Mouse (Mus musculus): ENCODE data around the gene Gm45799. TPM values are rescaled to one million over a fixed set of nuclear protein-coding genes. Genes with fewer than 3 reads are reported as not detected.

The Gm45799 gene
- polyA plus RNA-seq (2014; fragmentation: Nextera tagmentation; extraction: Ambion mirVana), result 44.9 and 50.4 TPM in 2 replicates

DNA sequence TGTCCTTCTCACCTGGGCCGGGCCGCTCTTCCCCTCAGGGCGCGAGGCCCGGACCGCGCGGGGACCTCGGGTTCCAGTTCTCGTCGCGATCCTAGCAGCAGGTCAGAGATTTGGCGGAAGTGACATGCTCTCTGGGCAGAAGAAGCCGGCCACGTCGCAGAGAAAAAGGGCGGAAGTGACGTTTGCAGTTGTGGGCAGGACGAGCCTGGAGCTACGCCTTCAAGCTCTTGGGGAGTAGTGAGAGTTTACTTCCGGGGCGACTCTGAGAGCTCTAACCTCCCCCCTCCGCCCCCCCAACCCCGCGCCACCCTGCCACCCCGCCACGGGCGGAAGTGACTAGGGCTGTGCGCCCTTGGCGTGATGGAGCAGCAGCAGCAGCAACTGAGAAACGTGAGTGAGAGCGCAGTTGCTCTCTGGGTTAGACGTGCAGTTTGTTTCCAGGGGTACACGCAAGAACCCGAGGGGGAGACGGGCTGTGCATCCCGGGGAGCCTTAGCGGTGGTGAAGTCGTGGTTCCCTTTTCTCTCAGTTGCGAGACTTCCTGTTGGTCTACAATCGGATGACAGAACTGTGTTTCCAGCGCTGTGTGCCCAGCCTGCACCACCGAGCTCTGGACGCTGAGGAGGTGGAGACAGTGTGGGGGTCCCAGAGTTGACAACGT, at the start of gene Gm45799, which contains the start of gene Arfip2:
Gene Gm45799 (plus strand): TSS at position 320 of the 661 bp plus-strand sequence.
Gene Arfip2 (minus strand): TSS at position 184 of the 661 bp plus-strand sequence.
- Histone ChIP-seq H3K36me3 (ENCODE audit: control insufficient read depth, insufficient read depth, low read length) (peaks cover 49% of the 10 kb centered on the region), H3K9me3 (ENCODE audit: control insufficient read depth, low read length) (no peaks in the 10 kb centered on the region), H3K27me3 (ENCODE audit: control insufficient read depth, insufficient read depth, low read length) (no peaks in the 10 kb centered on the region), H3K4me2 (ENCODE audit: low read length) (peak within 1 kb of the TSS; percentile 86), H3K4me3 (ENCODE audit: control insufficient read depth in 1 of 2, insufficient read depth in 1 of 2, low read depth in 1 of 2, low read length in 2 of 2) (peak within 1 kb of the TSS; percentile 76 to 94), H3K4me1 (ENCODE audit: control insufficient read depth in 2 of 2, insufficient read depth in 2 of 2, low read length in 2 of 2) (peaks cover 6 to 30% of the 10 kb centered on the region in 2 experiments), H3K27ac (replicated peaks in 1 of 2; ENCODE audit: control insufficient read depth in 1 of 2, insufficient read depth in 1 of 2, low read depth in 2 of 2, low read length in 2 of 2) (peak within 1 kb of the TSS; percentile 91 to 93), H3K9ac (ENCODE audit: low read length) (peak within 1 kb of the TSS; percentile 83)
- ATAC-seq (ENCODE audit: insufficient number of reproducible peaks, insufficient read depth, low FRiP score, low read depth), result peak; percentile 94
- under 1% methylated on average over 45 of the region's 45 CpGs for WGBS

DNA sequence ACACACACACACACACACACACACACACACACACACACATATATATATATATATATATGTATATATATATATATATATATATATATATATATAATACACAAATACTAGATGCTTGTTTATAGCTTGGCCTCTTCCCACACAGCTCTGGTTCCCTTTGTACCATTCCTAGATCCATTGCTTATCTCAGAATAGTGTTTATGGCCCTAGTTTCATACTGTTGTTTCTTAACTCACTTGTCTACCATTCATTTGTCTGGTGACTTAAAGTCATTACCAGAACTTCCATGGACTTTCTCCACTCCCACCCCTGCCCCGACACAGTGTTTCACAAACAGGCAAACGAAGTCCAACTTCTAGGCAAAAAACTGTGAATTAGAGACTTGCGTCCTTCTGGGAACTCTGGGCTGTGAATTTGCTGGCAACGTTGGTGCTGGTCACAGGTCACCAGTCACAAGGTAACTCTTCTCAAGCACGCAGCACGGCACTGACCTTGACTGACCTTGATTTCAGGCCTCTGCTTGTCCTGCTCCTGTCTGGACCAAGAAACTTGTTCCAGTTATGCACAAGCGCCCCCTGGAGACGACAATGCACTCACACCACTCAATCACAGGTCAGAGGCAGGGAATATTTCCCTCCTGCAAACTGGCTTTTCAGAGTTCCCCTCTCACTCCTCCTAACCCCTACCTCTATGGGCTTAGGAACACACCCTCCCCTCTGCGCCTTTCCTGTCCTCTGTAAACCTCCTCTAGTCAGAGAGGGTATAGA, 37.3 kb upstream of the Gm45799 start:
- peak; percentile 64 for ATAC-seq (ENCODE audit: insufficient number of reproducible peaks, insufficient read depth, low FRiP score, low read depth)
- WGBS, result 42% methylated on average over 9 of the region's 9 CpGs

GRCm38 (mm10) chr7:105608467-105608866, 31.9 kb upstream of the Gm45799 start:
- Histone ChIP-seq H3K4me1 (ENCODE audit: control insufficient read depth in 2 of 2, insufficient read depth in 2 of 2, low read length in 2 of 2) (no peaks in the 10 kb centered on the region), H3K27me3 (ENCODE audit: control insufficient read depth, insufficient read depth, low read length) (no peaks in the 10 kb centered on the region), H3K9ac (ENCODE audit: low read length) (no peak overlapping the region), H3K9me3 (ENCODE audit: control insufficient read depth, low read length) (peaks cover 4% of the 10 kb centered on the region; the same call in 1 of the 2 replicates), H3K4me2 (ENCODE audit: low read length) (no peak overlapping the region), H3K36me3 (ENCODE audit: control insufficient read depth, insufficient read depth, low read length) (peaks cover 42% of the 10 kb centered on the region), H3K4me3 (ENCODE audit: control insufficient read depth in 1 of 2, insufficient read depth in 1 of 2, low read depth in 1 of 2, low read length in 2 of 2) (no peak overlapping the region), H3K27ac (replicated peaks in 1 of 2; ENCODE audit: control insufficient read depth in 1 of 2, insufficient read depth in 1 of 2, low read depth in 2 of 2, low read length in 2 of 2) (no peak overlapping the region)
- no peak for ATAC-seq (ENCODE audit: insufficient number of reproducible peaks, insufficient read depth, low FRiP score, low read depth)
- 86% methylated on average over 3 of the region's 3 CpGs for WGBS

More for the DNA sequence above, 37.3 kb upstream of the Gm45799 start:
- Histone ChIP-seq H3K27ac (replicated peaks in 1 of 2; ENCODE audit: control insufficient read depth in 1 of 2, insufficient read depth in 1 of 2, low read depth in 2 of 2, low read length in 2 of 2) (no peak overlapping the region), H3K9me3 (ENCODE audit: control insufficient read depth, low read length) (peaks cover 4% of the 10 kb centered on the region; the same call in 1 of the 2 replicates), H3K36me3 (ENCODE audit: control insufficient read depth, insufficient read depth, low read length) (no peaks in the 10 kb centered on the region), H3K27me3 (ENCODE audit: control insufficient read depth, insufficient read depth, low read length) (no peaks in the 10 kb centered on the region), H3K4me2 (ENCODE audit: low read length) (no peak overlapping the region), H3K9ac (ENCODE audit: low read length) (no peak overlapping the region), H3K4me3 (ENCODE audit: control insufficient read depth in 1 of 2, insufficient read depth in 1 of 2, low read depth in 1 of 2, low read length in 2 of 2) (no peak overlapping the region), H3K4me1 (ENCODE audit: control insufficient read depth in 2 of 2, insufficient read depth in 2 of 2, low read length in 2 of 2) (no peaks in the 10 kb centered on the region)

- peaks cover 73% of the 10 kb centered on the region for H3K36me3 ChIP-seq (ENCODE audit: control insufficient read depth, insufficient read depth, low read length)
- peaks cover 0 to 7% of the 10 kb centered on the region in 2 experiments; a peak in 1 of 4 replicates for H3K4me1 ChIP-seq (ENCODE audit: control insufficient read depth in 2 of 2, insufficient read depth in 2 of 2, low read length in 2 of 2)
- no peaks in the 10 kb centered on the region for H3K27me3 ChIP-seq (ENCODE audit: control insufficient read depth, insufficient read depth, low read length)
- no peak overlapping the region for H3K9ac ChIP-seq (ENCODE audit: low read length)
- no peak for ATAC-seq (ENCODE audit: insufficient number of reproducible peaks, insufficient read depth, low FRiP score, low read depth)
- H3K9me3 ChIP-seq (ENCODE audit: control insufficient read depth, low read length), result no peaks in the 10 kb centered on the region
- 67% methylated on average over 1 of the region's 1 CpGs for WGBS
- no peak overlapping the region for H3K4me3 ChIP-seq (ENCODE audit: control insufficient read depth in 1 of 2, insufficient read depth in 1 of 2, low read depth in 1 of 2, low read length in 2 of 2)
- no peak overlapping the region for H3K27ac ChIP-seq (replicated peaks in 1 of 2; ENCODE audit: control insufficient read depth in 1 of 2, insufficient read depth in 1 of 2, low read depth in 2 of 2, low read length in 2 of 2)
- no peak overlapping the region for H3K4me2 ChIP-seq (ENCODE audit: low read length)
Measured at GRCm38 (mm10) chr7:105611767-105612166, 28.6 kb upstream of the Gm45799 start.

DNA sequence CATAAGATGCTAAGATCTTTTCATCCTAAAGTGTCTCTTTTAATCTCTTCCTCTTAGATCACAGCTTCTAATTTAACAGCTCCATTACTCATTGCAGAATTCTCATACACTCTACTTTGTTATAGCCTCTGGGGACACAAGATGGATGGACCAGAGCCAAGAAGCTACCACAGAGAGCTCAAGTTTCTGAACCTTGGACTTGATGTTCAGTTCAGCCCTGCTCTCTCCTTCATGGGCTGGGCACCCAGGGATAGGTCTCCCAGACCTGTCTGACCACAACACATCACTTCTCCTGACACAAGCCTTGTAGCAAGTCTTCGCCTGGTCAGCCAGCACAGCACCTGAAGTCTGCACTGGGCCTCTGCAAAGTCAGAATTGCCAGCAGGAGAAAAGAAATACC, 26.0 kb upstream of the Gm45799 start:
- 86% methylated on average over 1 of the region's 1 CpGs for WGBS
- Histone ChIP-seq H3K9me3 (ENCODE audit: control insufficient read depth, low read length) (no peaks in the 10 kb centered on the region), H3K27me3 (ENCODE audit: control insufficient read depth, insufficient read depth, low read length) (no peaks in the 10 kb centered on the region), H3K4me3 (ENCODE audit: control insufficient read depth in 1 of 2, insufficient read depth in 1 of 2, low read depth in 1 of 2, low read length in 2 of 2) (no peak overlapping the region), H3K9ac (ENCODE audit: low read length) (no peak overlapping the region), H3K27ac (replicated peaks in 1 of 2; ENCODE audit: control insufficient read depth in 1 of 2, insufficient read depth in 1 of 2, low read depth in 2 of 2, low read length in 2 of 2) (no peak overlapping the region), H3K4me1 (ENCODE audit: control insufficient read depth in 2 of 2, insufficient read depth in 2 of 2, low read length in 2 of 2) (peaks cover 0 to 7% of the 10 kb centered on the region in 2 experiments; a peak in 2 of 4 replicates), H3K4me2 (ENCODE audit: low read length) (no peak overlapping the region), H3K36me3 (ENCODE audit: control insufficient read depth, insufficient read depth, low read length) (peaks cover 99% of the 10 kb centered on the region)
- ATAC-seq (ENCODE audit: insufficient number of reproducible peaks, insufficient read depth, low FRiP score, low read depth), result no peak

DNA sequence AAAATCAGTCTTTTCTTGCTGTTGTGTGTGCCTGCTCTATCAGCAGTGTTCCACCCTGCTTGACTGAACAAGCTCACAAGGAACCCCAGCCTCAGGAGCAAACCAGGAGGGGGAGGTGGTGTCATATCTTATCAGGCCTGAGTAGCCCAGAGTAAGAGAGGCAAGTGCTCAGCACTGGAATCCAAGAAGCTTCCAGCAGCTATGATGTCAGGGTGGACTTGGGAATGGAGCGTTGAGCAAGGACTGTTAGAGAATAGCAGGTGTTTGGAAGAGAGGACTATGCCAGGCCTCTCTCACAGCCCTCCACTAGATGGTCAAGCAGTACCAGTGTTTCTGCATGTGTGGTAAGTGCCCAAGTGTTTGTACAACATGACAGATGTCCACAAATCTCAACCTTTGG, 24.6 kb upstream of the Gm45799 start:
- ATAC-seq (ENCODE audit: insufficient number of reproducible peaks, insufficient read depth, low FRiP score, low read depth), result no peak
- Histone ChIP-seq H3K9me3 (ENCODE audit: control insufficient read depth, low read length) (no peaks in the 10 kb centered on the region), H3K27me3 (ENCODE audit: control insufficient read depth, insufficient read depth, low read length) (no peaks in the 10 kb centered on the region), H3K4me1 (ENCODE audit: control insufficient read depth in 2 of 2, insufficient read depth in 2 of 2, low read length in 2 of 2) (peaks cover 0 to 7% of the 10 kb centered on the region in 2 experiments; a peak in 2 of 4 replicates), H3K4me2 (ENCODE audit: low read length) (no peak overlapping the region), H3K9ac (ENCODE audit: low read length) (no peak overlapping the region), H3K36me3 (ENCODE audit: control insufficient read depth, insufficient read depth, low read length) (peaks cover 99% of the 10 kb centered on the region), H3K4me3 (ENCODE audit: control insufficient read depth in 1 of 2, insufficient read depth in 1 of 2, low read depth in 1 of 2, low read length in 2 of 2) (no peak overlapping the region), H3K27ac (replicated peaks in 1 of 2; ENCODE audit: control insufficient read depth in 1 of 2, insufficient read depth in 1 of 2, low read depth in 2 of 2, low read length in 2 of 2) (no peak overlapping the region)
- WGBS, result 30% methylated on average over 1 of the region's 1 CpGs

- H3K36me3 ChIP-seq (ENCODE audit: control insufficient read depth, insufficient read depth, low read length), result peaks cover 99% of the 10 kb centered on the region
- no peak overlapping the region for H3K4me2 ChIP-seq (ENCODE audit: low read length)
- H3K9me3 ChIP-seq (ENCODE audit: control insufficient read depth, low read length), result no peaks in the 10 kb centered on the region
- peaks cover 0 to 7% of the 10 kb centered on the region in 2 experiments; a peak in 2 of 4 replicates for H3K4me1 ChIP-seq (ENCODE audit: control insufficient read depth in 2 of 2, insufficient read depth in 2 of 2, low read length in 2 of 2)
- no peak overlapping the region for H3K27ac ChIP-seq (replicated peaks in 1 of 2; ENCODE audit: control insufficient read depth in 1 of 2, insufficient read depth in 1 of 2, low read depth in 2 of 2, low read length in 2 of 2)
- no peak overlapping the region for H3K9ac ChIP-seq (ENCODE audit: low read length)
- H3K4me3 ChIP-seq (ENCODE audit: control insufficient read depth in 1 of 2, insufficient read depth in 1 of 2, low read depth in 1 of 2, low read length in 2 of 2), result no peak overlapping the region
- 58% methylated on average over 6 of the region's 6 CpGs for whole genome bisulfite sequencing
- ATAC-seq (ENCODE audit: insufficient number of reproducible peaks, insufficient read depth, low FRiP score, low read depth), result no peak
- H3K27me3 ChIP-seq (ENCODE audit: control insufficient read depth, insufficient read depth, low read length), result no peaks in the 10 kb centered on the region
Measured at GRCm38 (mm10) chr7:105616561-105616960, 23.8 kb upstream of the Gm45799 start.

All from heart, embryonic 14.5 days (tissue).